Mouse (Mus musculus): ENCODE measurements around the gene Atp1a4. TPM values are rescaled to one million over a fixed set of nuclear protein-coding genes. Genes with fewer than 3 reads are reported as not detected.
"Not testable (repeated sequence)": the region's sequence is repeated elsewhere in the genome, so short reads cannot be mapped to it uniquely, and the experiment has no call there.

The Atp1a4 gene
- polyA plus RNA-seq, 1 experiment from 2014 or later = 0.05 TPM

- 81% methylated on average over 16 of the region's 16 CpGs for WGBS
- Histone ChIP-seq H3K4me2 (no peak overlapping the region), H3K27me3 (no peaks in the 10 kb centered on the region), H3K27ac (no peak overlapping the region), H3K36me3 (no peaks in the 10 kb centered on the region), H3K9me3 (replicated peaks) (no peaks in the 10 kb centered on the region), H3K9ac (no peak overlapping the region), H3K4me3 (replicated peaks) (no peak overlapping the region), H3K4me1 (no peaks in the 10 kb centered on the region; the same call in 1 of the 2 replicates)
- ATAC-seq (replicated peaks; ENCODE audit: low FRiP score) = no peak
Measured at GRCm38 (mm10) chr1:172279768-172280509, 21.7 kb upstream of the Atp1a4 start.

DNA sequence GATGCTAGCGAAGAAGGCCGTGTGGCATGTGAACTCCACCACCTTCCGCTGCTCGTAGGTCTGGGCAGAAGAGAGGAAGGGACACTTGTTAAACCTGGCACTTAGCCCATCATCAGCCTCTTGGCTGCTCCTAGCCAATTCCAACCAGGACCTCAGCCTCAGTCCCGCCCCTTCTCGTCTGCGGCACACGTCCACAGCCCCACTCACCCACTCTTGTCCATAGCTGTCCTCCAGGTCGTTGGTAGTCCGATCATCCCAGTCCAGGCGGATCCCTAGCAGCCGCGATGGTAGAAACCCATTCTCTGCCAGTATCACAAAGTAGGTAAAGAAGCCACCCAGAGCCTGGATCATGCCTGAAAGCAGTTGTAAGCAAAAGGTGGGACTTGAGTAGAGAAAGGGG, 20.1 kb upstream of the Atp1a4 start:
- ATAC-seq (replicated peaks; ENCODE audit: low FRiP score) = no peak
- 95% methylated on average over 13 of the region's 13 CpGs for WGBS
- no peaks in the 10 kb centered on the region for H3K9me3 ChIP-seq (replicated peaks)

GRCm38 (mm10) chr1:172277172-172277571, 19.0 kb upstream of the Atp1a4 start:
- no peaks in the 10 kb centered on the region for H3K36me3 ChIP-seq
- WGBS = 79% methylated on average over 3 of the region's 3 CpGs
- no peaks in the 10 kb centered on the region for H3K9me3 ChIP-seq (replicated peaks)
- no peaks in the 10 kb centered on the region for H3K27me3 ChIP-seq
- peaks cover 6% of the 10 kb centered on the region; the same call in 1 of the 2 replicates for H3K4me1 ChIP-seq
- no peak overlapping the region for H3K9ac ChIP-seq
- H3K4me2 ChIP-seq = no peak overlapping the region
- no peak for ATAC-seq (replicated peaks; ENCODE audit: low FRiP score)
- H3K27ac ChIP-seq = no peak overlapping the region
- H3K4me3 ChIP-seq (replicated peaks) = no peak overlapping the region

More for the DNA sequence above, 20.1 kb upstream of the Atp1a4 start:
- Histone ChIP-seq H3K4me1 (peaks cover 6% of the 10 kb centered on the region; the same call in 1 of the 2 replicates), H3K4me2 (no peak overlapping the region), H3K27ac (no peak overlapping the region), H3K4me3 (replicated peaks) (no peak overlapping the region), H3K9ac (no peak overlapping the region), H3K27me3 (no peaks in the 10 kb centered on the region), H3K36me3 (no peaks in the 10 kb centered on the region)

DNA sequence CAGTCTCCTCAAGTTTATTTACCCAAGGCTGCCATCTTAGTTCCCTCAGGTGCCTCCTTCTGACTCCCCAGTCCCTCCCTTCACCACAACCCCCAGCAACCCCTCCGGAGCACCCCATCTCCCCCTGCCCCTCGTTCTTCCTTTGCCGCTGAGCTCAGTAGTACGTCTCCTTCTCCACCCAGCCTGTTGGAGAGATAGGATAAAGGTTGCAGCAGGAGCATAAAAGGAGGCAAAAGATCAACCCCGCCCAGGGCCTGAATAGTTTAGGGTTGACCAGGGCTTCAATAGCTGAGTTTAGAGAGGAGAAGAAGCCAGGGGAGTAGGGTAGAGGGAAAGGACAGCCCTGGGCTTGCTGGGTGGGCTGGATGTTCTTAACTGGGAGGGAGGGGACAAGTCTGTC, 16.3 kb upstream of the Atp1a4 start:
- ATAC-seq (replicated peaks; ENCODE audit: low FRiP score) = no peak
- Histone ChIP-seq H3K27me3 (no peaks in the 10 kb centered on the region), H3K27ac (no peak overlapping the region), H3K4me1 (peaks cover 6% of the 10 kb centered on the region; the same call in 1 of the 2 replicates), H3K9me3 (replicated peaks) (no peaks in the 10 kb centered on the region), H3K9ac (no peak overlapping the region), H3K4me2 (no peak overlapping the region), H3K4me3 (replicated peaks) (no peak overlapping the region), H3K36me3 (no peaks in the 10 kb centered on the region)
- WGBS = 69% methylated on average over 5 of the region's 5 CpGs

- Histone ChIP-seq H3K9me3 (replicated peaks) (no peaks in the 10 kb centered on the region), H3K36me3 (no peaks in the 10 kb centered on the region), H3K9ac (no peak overlapping the region), H3K27me3 (no peaks in the 10 kb centered on the region), H3K4me2 (no peak overlapping the region), H3K4me1 (peaks cover 6% of the 10 kb centered on the region; the same call in 1 of the 2 replicates), H3K4me3 (replicated peaks) (no peak overlapping the region), H3K27ac (no peak overlapping the region)
- no peak for ATAC-seq (replicated peaks; ENCODE audit: low FRiP score)
- 50% methylated on average over 5 of the region's 5 CpGs for WGBS
Measured at GRCm38 (mm10) chr1:172274116-172274515, 15.9 kb upstream of the Atp1a4 start.

DNA sequence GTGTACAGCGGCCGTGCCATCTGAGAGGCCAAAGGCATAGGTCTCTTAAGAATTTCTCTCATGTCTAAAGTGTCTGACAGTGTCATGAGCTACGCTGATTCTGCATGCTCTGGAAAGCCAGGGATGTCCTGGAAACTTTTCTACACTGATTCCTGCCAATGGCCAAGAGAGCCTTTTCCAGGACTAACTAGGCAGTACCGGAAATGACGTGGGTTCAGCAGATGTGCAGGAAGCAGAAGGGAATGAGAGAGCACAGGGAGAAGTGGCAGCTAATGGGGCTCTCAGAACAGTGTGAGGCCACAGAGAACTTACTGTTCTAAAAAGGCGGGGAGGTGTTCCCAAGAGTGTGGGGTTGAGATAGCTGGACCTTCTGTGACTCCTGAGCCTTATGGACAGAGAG, 15.2 kb upstream of the Atp1a4 start:
- no peak overlapping the region for H3K9ac ChIP-seq
- no peaks in the 10 kb centered on the region for H3K27me3 ChIP-seq
- H3K4me1 ChIP-seq = peaks cover 6% of the 10 kb centered on the region; the same call in 1 of the 2 replicates
- H3K9me3 ChIP-seq (replicated peaks) = no peaks in the 10 kb centered on the region
- H3K4me3 ChIP-seq (replicated peaks) = no peak overlapping the region
- H3K36me3 ChIP-seq = no peaks in the 10 kb centered on the region
- 89% methylated on average over 6 of the region's 6 CpGs for WGBS
- no peak overlapping the region for H3K4me2 ChIP-seq
- ATAC-seq (replicated peaks; ENCODE audit: low FRiP score) = no peak
- no peak overlapping the region for H3K27ac ChIP-seq

- H3K9me3 ChIP-seq (replicated peaks) = no peaks in the 10 kb centered on the region
- no peak overlapping the region for H3K4me3 ChIP-seq (replicated peaks)
- H3K27me3 ChIP-seq = no peaks in the 10 kb centered on the region
- 65% methylated on average over 10 of the region's 10 CpGs for WGBS
- no peak overlapping the region for H3K27ac ChIP-seq
- no peaks in the 10 kb centered on the region for H3K36me3 ChIP-seq
- H3K4me2 ChIP-seq = no peak overlapping the region
- no peak for ATAC-seq (replicated peaks; ENCODE audit: low FRiP score)
- no peak overlapping the region for H3K9ac ChIP-seq
- peaks cover 6% of the 10 kb centered on the region; the same call in 1 of the 2 replicates for H3K4me1 ChIP-seq
Measured at GRCm38 (mm10) chr1:172271765-172272164, 13.6 kb upstream of the Atp1a4 start.

DNA sequence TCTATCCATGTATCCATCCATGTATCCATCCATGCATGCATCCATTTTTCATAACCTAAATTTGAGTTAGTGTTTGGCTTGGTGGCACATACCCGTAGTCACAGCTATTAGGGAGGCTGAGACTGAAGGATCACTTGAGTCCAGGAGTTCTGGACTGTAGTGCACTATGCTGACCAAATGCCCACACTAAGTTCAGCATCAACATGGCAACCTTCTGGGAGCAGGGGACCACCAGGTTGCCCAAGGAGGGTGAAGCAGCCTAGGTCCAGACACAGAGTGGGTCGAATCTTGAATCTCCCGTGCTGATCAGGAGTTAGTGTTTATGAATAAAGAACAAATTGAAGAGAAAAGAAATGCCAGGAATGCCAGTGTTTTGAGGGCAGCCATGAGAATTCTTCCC, 13.0 kb upstream of the Atp1a4 start:
- ATAC-seq (replicated peaks; ENCODE audit: low FRiP score) = no peak
- H3K9ac ChIP-seq = no peak overlapping the region
- H3K27me3 ChIP-seq = no peaks in the 10 kb centered on the region
- no peak overlapping the region for H3K4me3 ChIP-seq (replicated peaks)
- no peak overlapping the region for H3K27ac ChIP-seq
- peaks cover 6% of the 10 kb centered on the region; the same call in 1 of the 2 replicates for H3K4me1 ChIP-seq
- H3K9me3 ChIP-seq (replicated peaks) = no peaks in the 10 kb centered on the region
- no peaks in the 10 kb centered on the region for H3K36me3 ChIP-seq
- no peak overlapping the region for H3K4me2 ChIP-seq
- WGBS = 89% methylated on average over 3 of the region's 3 CpGs

DNA sequence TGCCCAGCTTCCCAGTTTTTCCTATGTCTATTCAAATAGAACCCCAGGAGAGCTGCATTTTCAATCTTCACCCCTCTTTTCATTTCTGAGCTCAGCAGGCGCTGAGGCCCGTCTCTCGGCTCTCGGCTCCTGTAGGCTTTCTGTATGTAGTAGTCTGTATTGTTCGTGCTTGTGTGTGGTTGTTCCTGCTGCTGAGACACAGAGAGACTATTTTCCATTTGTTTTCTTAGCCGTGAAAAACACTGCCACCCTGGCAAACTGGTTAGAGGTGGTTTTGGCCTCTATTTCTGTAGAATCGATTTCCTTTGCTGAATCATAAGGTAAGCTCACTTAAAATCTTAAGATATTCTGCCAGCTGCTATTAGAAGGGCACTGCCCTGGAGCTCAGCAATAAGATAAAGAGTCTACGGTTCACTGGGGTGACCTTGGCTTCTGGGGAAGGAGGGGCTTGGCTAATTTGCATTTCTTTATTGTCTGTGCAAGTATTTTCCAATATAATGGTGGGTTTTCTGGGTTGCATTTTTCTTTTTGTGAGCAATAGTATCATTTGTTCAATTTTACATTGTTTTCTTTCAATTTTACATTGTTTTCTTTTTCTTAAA, 3.4 kb upstream of the Atp1a4 start, which contains the start of gene Igsf8:
Gene Igsf8 (plus strand): TSS at position 165 of the 602 bp plus-strand sequence.
- Histone ChIP-seq H3K9ac (no peak within 1 kb of the TSS), H3K4me3 (replicated peaks) (no peak within 1 kb of the TSS), H3K4me2 (no peak within 1 kb of the TSS), H3K27me3 (no peaks in the 10 kb centered on the region), H3K27ac (no peak within 1 kb of the TSS), H3K36me3 (no peaks in the 10 kb centered on the region), H3K9me3 (replicated peaks) (peaks cover 3% of the 10 kb centered on the region; the same call in 1 of the 2 replicates), H3K4me1 (no peaks in the 10 kb centered on the region)
- 62% methylated on average over 8 of the region's 8 CpGs for WGBS
- ATAC-seq (replicated peaks; ENCODE audit: low FRiP score) = no peak

GRCm38 (mm10) chr1:172247679-172248078, 10.5 kb downstream of the Atp1a4 start:
- Histone ChIP-seq H3K9me3 (replicated peaks) (no peaks in the 10 kb centered on the region), H3K4me2 (no peak overlapping the region), H3K4me1 (peaks cover 11% of the 10 kb centered on the region), H3K36me3 (no peaks in the 10 kb centered on the region), H3K27ac (no peak overlapping the region), H3K9ac (no peak overlapping the region), H3K27me3 (peaks cover 15% of the 10 kb centered on the region), H3K4me3 (replicated peaks) (no peak overlapping the region)
- peak; percentile 57 for ATAC-seq (replicated peaks; ENCODE audit: low FRiP score)
- WGBS = 36% methylated on average over 2 of the region's 2 CpGs

DNA sequence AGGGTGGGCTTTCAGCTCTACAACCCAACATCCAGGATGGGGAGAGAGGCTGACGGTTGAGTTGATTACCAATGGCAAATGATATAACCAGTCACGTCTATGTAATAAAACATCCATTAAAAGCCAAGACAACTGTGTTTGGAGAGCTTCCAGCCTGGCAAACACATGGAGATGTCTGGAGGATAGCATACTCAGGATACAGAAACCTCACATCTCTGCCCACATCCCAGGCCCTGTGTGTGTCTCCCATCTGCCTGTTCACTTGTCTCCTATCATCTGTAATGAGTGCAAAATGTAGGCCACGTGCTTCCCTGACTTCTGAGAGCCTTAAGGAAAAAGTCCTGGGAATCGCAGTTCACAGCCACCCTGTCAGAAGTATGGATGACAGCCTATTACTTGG, 11.0 kb downstream of the Atp1a4 start:
- H3K4me3 ChIP-seq (replicated peaks) = no peak overlapping the region
- no peak for ATAC-seq (replicated peaks; ENCODE audit: low FRiP score)
- H3K4me2 ChIP-seq = no peak overlapping the region
- H3K4me1 ChIP-seq = peaks cover 11% of the 10 kb centered on the region
- H3K9me3 ChIP-seq (replicated peaks) = no peaks in the 10 kb centered on the region
- H3K36me3 ChIP-seq = no peaks in the 10 kb centered on the region
- 62% methylated on average over 4 of the region's 4 CpGs for WGBS
- H3K27me3 ChIP-seq = peaks cover 15% of the 10 kb centered on the region
- no peak overlapping the region for H3K27ac ChIP-seq
- no peak overlapping the region for H3K9ac ChIP-seq

- H3K9ac ChIP-seq; H3K27ac ChIP-seq; H3K9me3 ChIP-seq (replicated peaks); ATAC-seq (replicated peaks; ENCODE audit: low FRiP score); H3K36me3 ChIP-seq: not testable (repeated sequence)
- 0 out of 2 replicates have a peak overlapping the region, but pooled peaks have one; percentile 6 for H3K4me3 ChIP-seq (replicated peaks)
- H3K4me2 ChIP-seq = peak overlapping the region; percentile 34; the same call in 1 of the 2 replicates
- H3K4me1 ChIP-seq = peaks cover 25% of the 10 kb centered on the region
- WGBS = 43% methylated on average over 23 of the region's 23 CpGs
- H3K27me3 ChIP-seq = peaks cover 15% of the 10 kb centered on the region
Measured at GRCm38 (mm10) chr1:172244645-172245044, 13.6 kb downstream of the Atp1a4 start.
